Mouse (Mus musculus): ENCODE data around the gene Ttc24. TPM values are rescaled to one million over a fixed set of nuclear protein-coding genes. Genes with fewer than 3 reads are reported as not detected.
A peak's percentile ranks its signal among the peaks of the same experiment; 100 is the strongest.

The Ttc24 gene
- polyA plus RNA-seq, 1 experiment from 2014 or later, result not detected

GRCm38 (mm10) chr3:88109126-88109525 lies 31.0 kb upstream of the Ttc24 start:
- peaks cover 98% of the 10 kb centered on the region for H3K36me3 ChIP-seq (ENCODE audit: control insufficient read depth, insufficient read depth, low read length)
- ATAC-seq (ENCODE audit: insufficient number of reproducible peaks, insufficient read depth, low FRiP score, low read depth), result no peak
- WGBS, result 92% methylated on average over 6 of the region's 6 CpGs

DNA sequence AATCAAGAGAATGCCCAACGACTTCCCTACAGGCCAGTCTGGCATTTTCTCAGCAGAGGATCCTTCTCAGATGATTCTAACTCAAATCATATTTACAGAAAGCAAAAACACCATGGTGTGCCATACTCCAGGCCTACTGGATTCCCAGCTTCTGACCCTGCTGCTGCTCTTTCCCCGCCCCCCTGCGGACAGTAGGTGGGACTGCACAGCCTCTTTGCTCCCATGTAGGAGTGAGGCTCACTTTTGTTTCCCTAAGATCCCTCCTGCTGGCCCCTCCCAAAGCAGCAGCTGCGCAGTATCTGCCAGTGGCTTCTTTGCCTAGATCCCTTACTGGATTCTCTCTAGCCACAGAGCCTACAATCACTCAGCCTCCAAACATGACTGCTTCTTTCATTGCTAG lies 28.0 kb upstream of the Ttc24 start:
- WGBS, result 92% methylated on average over 4 of the region's 4 CpGs
- H3K36me3 ChIP-seq (ENCODE audit: control insufficient read depth, insufficient read depth, low read length), result peaks cover 99% of the 10 kb centered on the region

More at GRCm38 (mm10) chr3:88109126-88109525, 31.0 kb upstream of the Ttc24 start:
- Histone ChIP-seq H3K27ac (replicated peaks in 1 of 2; ENCODE audit: control insufficient read depth in 1 of 2, insufficient read depth in 1 of 2, low read depth in 2 of 2, low read length in 2 of 2) (no peak overlapping the region), H3K9ac (ENCODE audit: low read length) (no peak overlapping the region), H3K9me3 (ENCODE audit: control insufficient read depth, low read length) (no peaks in the 10 kb centered on the region), H3K4me2 (ENCODE audit: low read length) (no peak overlapping the region), H3K4me3 (ENCODE audit: control insufficient read depth in 1 of 2, insufficient read depth in 1 of 2, low read depth in 1 of 2, low read length in 2 of 2) (no peak overlapping the region), H3K27me3 (ENCODE audit: control insufficient read depth, insufficient read depth, low read length) (no peaks in the 10 kb centered on the region), H3K4me1 (ENCODE audit: control insufficient read depth in 2 of 2, insufficient read depth in 2 of 2, low read length in 2 of 2) (peaks cover 0 to 3% of the 10 kb centered on the region in 2 experiments; a peak in 2 of 4 replicates)

DNA sequence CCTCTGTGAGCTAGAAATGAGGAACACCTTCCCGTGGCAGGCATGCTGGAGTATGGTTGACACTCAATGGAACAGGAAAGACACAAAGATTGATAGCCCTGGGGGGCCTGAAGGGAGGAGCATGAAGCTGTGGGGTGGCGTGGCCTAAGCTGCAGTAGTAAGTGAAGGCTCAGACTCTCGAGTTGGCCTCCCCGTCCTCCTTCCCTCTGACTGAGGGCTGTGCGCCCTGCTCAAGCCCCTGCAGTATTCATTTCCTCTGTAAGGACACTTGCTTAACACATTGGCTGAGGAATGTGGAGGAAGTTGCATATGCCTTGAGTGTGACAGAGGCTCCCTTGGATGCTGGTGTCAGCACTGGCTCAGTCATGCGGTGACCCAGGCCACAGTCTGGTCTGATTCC lies 24.5 kb upstream of the Ttc24 start:
- H3K27ac ChIP-seq (replicated peaks in 1 of 2; ENCODE audit: control insufficient read depth in 1 of 2, insufficient read depth in 1 of 2, low read depth in 2 of 2, low read length in 2 of 2), result peak overlapping the region; percentile 43 to 55; a peak in 3 of 4 replicates
- WGBS, result 62% methylated on average over 6 of the region's 6 CpGs
- H3K4me1 ChIP-seq (ENCODE audit: control insufficient read depth in 2 of 2, insufficient read depth in 2 of 2, low read length in 2 of 2), result no peaks in the 10 kb centered on the region; a peak in 1 of 4 replicates
- H3K4me2 ChIP-seq (ENCODE audit: low read length), result no peak overlapping the region; the same call in 1 of the 2 replicates
- no peaks in the 10 kb centered on the region for H3K9me3 ChIP-seq (ENCODE audit: control insufficient read depth, low read length)
- ATAC-seq (ENCODE audit: insufficient number of reproducible peaks, insufficient read depth, low FRiP score, low read depth), result no peak
- no peak overlapping the region for H3K4me3 ChIP-seq (ENCODE audit: control insufficient read depth in 1 of 2, insufficient read depth in 1 of 2, low read depth in 1 of 2, low read length in 2 of 2)
- H3K27me3 ChIP-seq (ENCODE audit: control insufficient read depth, insufficient read depth, low read length), result no peaks in the 10 kb centered on the region
- no peak overlapping the region for H3K9ac ChIP-seq (ENCODE audit: low read length)
- H3K36me3 ChIP-seq (ENCODE audit: control insufficient read depth, insufficient read depth, low read length), result peaks cover 98% of the 10 kb centered on the region

More for the DNA sequence above, 28.0 kb upstream of the Ttc24 start:
- H3K9ac ChIP-seq (ENCODE audit: low read length), result no peak overlapping the region
- no peaks in the 10 kb centered on the region for H3K9me3 ChIP-seq (ENCODE audit: control insufficient read depth, low read length)
- H3K27ac ChIP-seq (replicated peaks in 1 of 2; ENCODE audit: control insufficient read depth in 1 of 2, insufficient read depth in 1 of 2, low read depth in 2 of 2, low read length in 2 of 2), result no peak overlapping the region
- H3K4me1 ChIP-seq (ENCODE audit: control insufficient read depth in 2 of 2, insufficient read depth in 2 of 2, low read length in 2 of 2), result no peaks in the 10 kb centered on the region; a peak in 1 of 4 replicates
- no peaks in the 10 kb centered on the region for H3K27me3 ChIP-seq (ENCODE audit: control insufficient read depth, insufficient read depth, low read length)
- no peak overlapping the region for H3K4me3 ChIP-seq (ENCODE audit: control insufficient read depth in 1 of 2, insufficient read depth in 1 of 2, low read depth in 1 of 2, low read length in 2 of 2)
- ATAC-seq (ENCODE audit: insufficient number of reproducible peaks, insufficient read depth, low FRiP score, low read depth), result no peak
- no peak overlapping the region for H3K4me2 ChIP-seq (ENCODE audit: low read length)

DNA sequence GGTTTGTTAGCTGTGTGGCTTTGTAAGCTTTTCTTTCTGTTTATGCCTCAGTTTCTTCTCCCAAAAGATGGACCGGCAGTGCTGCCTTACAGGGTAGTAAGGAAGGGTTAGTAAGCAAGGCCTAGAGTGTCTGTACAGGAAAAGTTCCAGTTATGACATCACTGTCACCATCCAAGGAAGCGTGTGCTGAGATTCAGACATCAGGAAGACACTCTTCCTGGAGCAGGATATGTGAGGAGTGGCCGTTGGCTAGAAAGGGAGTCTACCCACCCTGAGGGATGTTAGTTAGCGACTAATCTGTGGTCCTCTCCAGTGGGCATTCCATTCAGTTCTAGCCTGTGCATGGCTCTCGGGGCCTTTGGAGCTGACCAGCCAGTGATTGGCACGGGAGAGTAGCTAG lies 24.1 kb upstream of the Ttc24 start:
- no peaks in the 10 kb centered on the region for H3K9me3 ChIP-seq (ENCODE audit: control insufficient read depth, low read length)
- H3K4me2 ChIP-seq (ENCODE audit: low read length), result no peak overlapping the region; the same call in 1 of the 2 replicates
- no peaks in the 10 kb centered on the region; a peak in 1 of 4 replicates for H3K4me1 ChIP-seq (ENCODE audit: control insufficient read depth in 2 of 2, insufficient read depth in 2 of 2, low read length in 2 of 2)
- H3K36me3 ChIP-seq (ENCODE audit: control insufficient read depth, insufficient read depth, low read length), result peaks cover 98% of the 10 kb centered on the region
- no peaks in the 10 kb centered on the region for H3K27me3 ChIP-seq (ENCODE audit: control insufficient read depth, insufficient read depth, low read length)
- H3K27ac ChIP-seq (replicated peaks in 1 of 2; ENCODE audit: control insufficient read depth in 1 of 2, insufficient read depth in 1 of 2, low read depth in 2 of 2, low read length in 2 of 2), result peak overlapping the region; percentile 43 to 55; a peak in 3 of 4 replicates
- H3K4me3 ChIP-seq (ENCODE audit: control insufficient read depth in 1 of 2, insufficient read depth in 1 of 2, low read depth in 1 of 2, low read length in 2 of 2), result no peak overlapping the region
- no peak for ATAC-seq (ENCODE audit: insufficient number of reproducible peaks, insufficient read depth, low FRiP score, low read depth)
- WGBS, result 72% methylated on average over 6 of the region's 6 CpGs
- H3K9ac ChIP-seq (ENCODE audit: low read length), result no peak overlapping the region

GRCm38 (mm10) chr3:88101736-88102135 lies 23.6 kb upstream of the Ttc24 start:
- Histone ChIP-seq H3K4me2 (ENCODE audit: low read length) (no peak overlapping the region), H3K36me3 (ENCODE audit: control insufficient read depth, insufficient read depth, low read length) (peaks cover 98% of the 10 kb centered on the region), H3K9me3 (ENCODE audit: control insufficient read depth, low read length) (no peaks in the 10 kb centered on the region), H3K27ac (replicated peaks in 1 of 2; ENCODE audit: control insufficient read depth in 1 of 2, insufficient read depth in 1 of 2, low read depth in 2 of 2, low read length in 2 of 2) (no peak overlapping the region), H3K27me3 (ENCODE audit: control insufficient read depth, insufficient read depth, low read length) (no peaks in the 10 kb centered on the region), H3K4me1 (ENCODE audit: control insufficient read depth in 2 of 2, insufficient read depth in 2 of 2, low read length in 2 of 2) (no peaks in the 10 kb centered on the region; a peak in 1 of 4 replicates), H3K9ac (ENCODE audit: low read length) (no peak overlapping the region), H3K4me3 (ENCODE audit: control insufficient read depth in 1 of 2, insufficient read depth in 1 of 2, low read depth in 1 of 2, low read length in 2 of 2) (no peak overlapping the region)
- 91% methylated on average over 7 of the region's 7 CpGs for WGBS
- no peak for ATAC-seq (ENCODE audit: insufficient number of reproducible peaks, insufficient read depth, low FRiP score, low read depth)

- no peaks in the 10 kb centered on the region; a peak in 1 of 4 replicates for H3K4me1 ChIP-seq (ENCODE audit: control insufficient read depth in 2 of 2, insufficient read depth in 2 of 2, low read length in 2 of 2)
- peaks cover 99% of the 10 kb centered on the region for H3K36me3 ChIP-seq (ENCODE audit: control insufficient read depth, insufficient read depth, low read length)
- no peak for ATAC-seq (ENCODE audit: insufficient number of reproducible peaks, insufficient read depth, low FRiP score, low read depth)
- no peak overlapping the region for H3K4me3 ChIP-seq (ENCODE audit: control insufficient read depth in 1 of 2, insufficient read depth in 1 of 2, low read depth in 1 of 2, low read length in 2 of 2)
- no peak overlapping the region for H3K4me2 ChIP-seq (ENCODE audit: low read length)
- no peak overlapping the region for H3K27ac ChIP-seq (replicated peaks in 1 of 2; ENCODE audit: control insufficient read depth in 1 of 2, insufficient read depth in 1 of 2, low read depth in 2 of 2, low read length in 2 of 2)
- no peaks in the 10 kb centered on the region for H3K27me3 ChIP-seq (ENCODE audit: control insufficient read depth, insufficient read depth, low read length)
- no peaks in the 10 kb centered on the region for H3K9me3 ChIP-seq (ENCODE audit: control insufficient read depth, low read length)
- WGBS, result 75% methylated on average over 3 of the region's 3 CpGs
- peak overlapping the region; percentile 16; the same call in 1 of the 2 replicates for H3K9ac ChIP-seq (ENCODE audit: low read length)
Observed at GRCm38 (mm10) chr3:88100251-88100650, 22.1 kb upstream of the Ttc24 start.

DNA sequence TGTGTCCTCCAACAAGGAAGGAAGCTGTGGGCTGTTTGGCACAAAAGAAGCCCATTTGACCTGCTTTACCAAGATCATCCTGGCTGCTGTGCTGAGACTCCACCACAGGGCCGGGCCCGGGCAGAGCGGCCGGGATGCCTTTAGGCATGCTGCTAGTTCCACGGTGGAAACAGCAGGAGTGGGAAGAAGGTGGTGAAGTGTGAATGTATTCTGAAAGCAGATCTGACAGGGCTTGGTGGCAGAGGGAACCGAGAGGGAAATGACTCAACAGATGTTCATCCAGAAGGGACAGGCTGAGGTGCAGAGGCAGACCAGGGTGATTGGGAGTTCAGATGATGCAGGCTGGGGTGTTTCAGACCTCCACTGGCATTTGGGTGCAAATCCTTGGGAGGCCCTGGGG lies 19.6 kb upstream of the Ttc24 start:
- no peak for ATAC-seq (ENCODE audit: insufficient number of reproducible peaks, insufficient read depth, low FRiP score, low read depth)
- H3K36me3 ChIP-seq (ENCODE audit: control insufficient read depth, insufficient read depth, low read length), result peaks cover 99% of the 10 kb centered on the region
- 63% methylated on average over 6 of the region's 6 CpGs for whole genome bisulfite sequencing

GRCm38 (mm10) chr3:88094126-88094525 lies 16.0 kb upstream of the Ttc24 start:
- H3K36me3 ChIP-seq (ENCODE audit: control insufficient read depth, insufficient read depth, low read length), result peaks cover 100% of the 10 kb centered on the region
- 65% methylated on average over 5 of the region's 5 CpGs for WGBS
- H3K4me1 ChIP-seq (ENCODE audit: control insufficient read depth in 2 of 2, insufficient read depth in 2 of 2, low read length in 2 of 2), result no peaks in the 10 kb centered on the region

More for the DNA sequence above, 19.6 kb upstream of the Ttc24 start:
- Histone ChIP-seq H3K4me1 (ENCODE audit: control insufficient read depth in 2 of 2, insufficient read depth in 2 of 2, low read length in 2 of 2) (no peaks in the 10 kb centered on the region; a peak in 1 of 4 replicates), H3K9ac (ENCODE audit: low read length) (no peak overlapping the region), H3K4me3 (ENCODE audit: control insufficient read depth in 1 of 2, insufficient read depth in 1 of 2, low read depth in 1 of 2, low read length in 2 of 2) (no peak overlapping the region), H3K27me3 (ENCODE audit: control insufficient read depth, insufficient read depth, low read length) (no peaks in the 10 kb centered on the region), H3K27ac (replicated peaks in 1 of 2; ENCODE audit: control insufficient read depth in 1 of 2, insufficient read depth in 1 of 2, low read depth in 2 of 2, low read length in 2 of 2) (no peak overlapping the region), H3K9me3 (ENCODE audit: control insufficient read depth, low read length) (no peaks in the 10 kb centered on the region), H3K4me2 (ENCODE audit: low read length) (no peak overlapping the region)

More at GRCm38 (mm10) chr3:88094126-88094525, 16.0 kb upstream of the Ttc24 start:
- Histone ChIP-seq H3K27me3 (ENCODE audit: control insufficient read depth, insufficient read depth, low read length) (no peaks in the 10 kb centered on the region), H3K4me2 (ENCODE audit: low read length) (no peak overlapping the region), H3K9ac (ENCODE audit: low read length) (no peak overlapping the region), H3K4me3 (ENCODE audit: control insufficient read depth in 1 of 2, insufficient read depth in 1 of 2, low read depth in 1 of 2, low read length in 2 of 2) (no peak overlapping the region), H3K9me3 (ENCODE audit: control insufficient read depth, low read length) (no peaks in the 10 kb centered on the region), H3K27ac (replicated peaks in 1 of 2; ENCODE audit: control insufficient read depth in 1 of 2, insufficient read depth in 1 of 2, low read depth in 2 of 2, low read length in 2 of 2) (no peak overlapping the region)
- no peak for ATAC-seq (ENCODE audit: insufficient number of reproducible peaks, insufficient read depth, low FRiP score, low read depth)

Measured in heart, embryonic 14.5 days (tissue).